Mouse (Mus musculus) forebrain, embryonic 15.5 days (tissue): ENCODE data around the gene Clptm1l. TPM values are rescaled to one million over a fixed set of nuclear protein-coding genes. Genes with fewer than 3 reads are reported as not detected.

Experiments used
- polyA plus RNA-seq: library from polyadenylated mRNA; unstranded; fragments of >200 nt; fragmentation: Nextera tagmentation; extraction: Ambion mirVana; gene quantifications from 2 replicates; pipeline ENCODE4 v1.2.1, GENCODE M21; 2015

Clptm1l gene
- polyA plus RNA-seq, 1 experiment from 2014 or later: 130 TPM

Other genes starting within 250 kb of the Clptm1l start
- gene Lpcat1, start 136.8 kb upstream of the Clptm1l start, polyA plus RNA-seq: 61.4 and 62.1 TPM in 2 replicates
- gene Slc6a3, start 67.3 kb upstream of the Clptm1l start, polyA plus RNA-seq: 0.06 TPM in 2 replicates
- 6.4 and 7.3 TPM in 2 replicates for gene Tert, start 22.9 kb downstream of the Clptm1l start, polyA plus RNA-seq
- not detected in 2 replicates for gene Slc6a18, start 74.0 kb downstream of the Clptm1l start, polyA plus RNA-seq
- gene Slc6a19, start 100.9 kb downstream of the Clptm1l start, polyA plus RNA-seq: 0.06 TPM in 1 of 2 replicates, not detected in the other
- 16.3 and 18.4 TPM in 2 replicates for gene Slc12a7, start 129.1 kb downstream of the Clptm1l start, polyA plus RNA-seq
- 7.4 and 8.1 TPM in 2 replicates for gene Nkd2, start 243.6 kb downstream of the Clptm1l start, polyA plus RNA-seq